Mouse (Mus musculus): ENCODE data around the gene Tbx5. TPM values are rescaled to one million over a fixed set of nuclear protein-coding genes. Genes with fewer than 3 reads are reported as not detected.

Gene Tbx5
- total and polyA plus RNA-seq, 2 experiments from 2014 or later: 17.3 to 31.1 TPM

DNA sequence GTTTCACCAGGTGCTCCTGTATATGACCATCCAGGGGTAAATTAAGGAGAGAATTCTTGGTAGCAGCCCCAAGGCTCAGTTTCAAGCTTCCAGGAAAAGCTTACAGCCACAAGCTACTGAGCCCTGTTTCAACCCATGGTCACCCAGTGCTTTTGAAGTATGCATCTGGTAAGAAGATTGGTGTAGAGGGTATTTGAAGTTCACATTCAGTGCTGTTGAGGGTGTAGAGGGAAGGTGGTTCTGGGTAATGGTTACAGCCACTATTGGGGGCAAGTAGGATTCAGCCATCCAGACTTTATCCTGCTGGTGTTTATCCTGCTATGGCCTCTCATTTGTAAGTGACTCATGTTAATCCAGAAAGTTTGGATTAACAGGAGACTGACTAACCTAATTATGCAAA lies 26.0 kb upstream of the Tbx5 start:
- DNase-seq (ENCODE audit: low spot score): no peak
- Histone ChIP-seq H3K9ac (replicated peaks; ENCODE audit: low read depth, low read length) (no peak overlapping the region), H3K4me2 (ENCODE audit: low read depth, low read length) (no peak overlapping the region), H3K9me3 (replicated peaks; ENCODE audit: control insufficient read depth, low read length) (no peaks in the 10 kb centered on the region), H3K27me3 (ENCODE audit: control insufficient read depth, insufficient read depth, low read length) (peaks cover 72% of the 10 kb centered on the region), H3K4me1 (ENCODE audit: control insufficient read depth, insufficient read depth) (0 out of 2 replicates have a peak, but pooled peaks cover 4% of the 10 kb centered on the region), H3K4me3 (ENCODE audit: low read depth, low read length) (no peak overlapping the region), H3K36me3 (replicated peaks; ENCODE audit: control insufficient read depth, insufficient read depth, low read length) (no peaks in the 10 kb centered on the region), H3K27ac (ENCODE audit: low read depth) (no peak overlapping the region)
- TF ChIP-seq CTCF (IDR thresholded peaks at IDR 0.05; ENCODE audit: low read depth): no peak
- TF ChIP-seq EP300 (IDR thresholded peaks at IDR 0.05; ENCODE audit: low read depth): no peak
- ATAC-seq (ENCODE audit: insufficient read depth, low read depth): no peak

DNA sequence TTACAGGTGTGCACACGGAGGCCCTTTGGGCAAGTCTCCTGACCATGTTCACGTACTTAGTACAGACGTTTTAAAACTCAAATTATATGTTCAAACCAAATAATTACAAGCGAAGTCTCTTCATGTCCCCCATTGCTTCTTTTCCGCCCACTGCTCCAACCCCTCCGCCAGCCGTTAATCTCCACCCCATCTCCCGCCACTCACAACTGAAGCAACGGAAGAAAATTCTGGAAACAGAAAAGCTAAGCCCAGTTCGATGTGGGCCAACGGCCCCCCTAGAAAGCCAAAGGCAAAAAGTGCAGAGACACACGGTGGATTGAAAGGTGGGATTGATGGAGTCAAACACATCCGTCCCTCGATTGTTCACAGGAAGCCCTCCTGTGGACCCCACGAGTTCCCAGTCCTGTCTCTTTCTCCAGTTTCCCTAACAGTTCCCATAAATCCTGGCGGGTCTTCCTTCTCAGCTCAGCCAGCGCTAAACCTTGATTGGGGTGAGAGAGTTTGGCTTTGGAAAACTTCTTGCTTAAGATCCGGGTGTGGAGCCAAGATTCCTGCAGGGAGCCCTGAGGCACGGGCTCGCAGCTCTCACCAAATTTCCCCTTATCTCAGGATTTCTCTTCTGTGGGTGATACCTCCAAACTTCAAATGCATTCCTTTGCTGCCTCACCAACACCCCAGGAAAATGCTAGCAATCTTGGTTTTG lies 24.8 kb upstream of the Tbx5 start:
- 0 out of 2 replicates have a peak, but pooled peaks cover 4% of the 10 kb centered on the region for H3K4me1 ChIP-seq (ENCODE audit: control insufficient read depth, insufficient read depth)
- no peaks in the 10 kb centered on the region for H3K9me3 ChIP-seq (replicated peaks; ENCODE audit: control insufficient read depth, low read length)
- no peak overlapping the region for H3K4me2 ChIP-seq (ENCODE audit: low read depth, low read length)
- H3K9ac ChIP-seq (replicated peaks; ENCODE audit: low read depth, low read length): no peak overlapping the region
- 32% methylated on average over 20 of the region's 20 CpGs for WGBS
- TF ChIP-seq CTCF (IDR thresholded peaks at IDR 0.05; ENCODE audit: low read depth) (no peak), EP300 (IDR thresholded peaks at IDR 0.05; ENCODE audit: low read depth) (no peak)
- H3K36me3 ChIP-seq (replicated peaks; ENCODE audit: control insufficient read depth, insufficient read depth, low read length): no peaks in the 10 kb centered on the region
- no peak overlapping the region for H3K4me3 ChIP-seq (ENCODE audit: low read depth, low read length)
- DNase-seq (ENCODE audit: low spot score) (no peak), ATAC-seq (ENCODE audit: insufficient read depth, low read depth) (no peak)
- H3K27me3 ChIP-seq (ENCODE audit: control insufficient read depth, insufficient read depth, low read length): peaks cover 60% of the 10 kb centered on the region
- no peak overlapping the region for H3K27ac ChIP-seq (ENCODE audit: low read depth)

DNA sequence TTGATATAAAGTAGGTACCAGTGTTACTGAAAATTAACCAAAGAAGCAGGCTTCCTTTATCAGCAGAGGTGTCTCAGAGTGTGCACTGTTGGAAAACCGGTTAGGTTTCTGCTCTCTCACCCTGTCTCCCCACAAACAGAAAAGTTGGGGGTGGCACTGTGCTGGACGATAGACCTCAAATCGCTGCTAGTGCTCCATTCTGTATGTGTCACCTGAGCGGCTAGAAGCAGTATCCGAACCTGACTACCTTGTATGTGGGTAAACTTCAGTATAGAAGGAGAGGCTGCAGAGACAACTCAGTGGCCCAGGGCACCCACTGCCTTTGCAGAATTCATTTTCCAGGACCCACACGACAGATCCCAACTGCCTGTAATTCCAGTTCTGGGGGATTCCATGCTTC lies 23.8 kb upstream of the Tbx5 start:
- DNase-seq (ENCODE audit: low spot score): no peak
- Histone ChIP-seq H3K27ac (ENCODE audit: low read depth) (no peak overlapping the region), H3K9ac (replicated peaks; ENCODE audit: low read depth, low read length) (no peak overlapping the region), H3K4me3 (ENCODE audit: low read depth, low read length) (no peak overlapping the region), H3K4me2 (ENCODE audit: low read depth, low read length) (no peak overlapping the region), H3K27me3 (ENCODE audit: control insufficient read depth, insufficient read depth, low read length) (peaks cover 49% of the 10 kb centered on the region), H3K4me1 (ENCODE audit: control insufficient read depth, insufficient read depth) (0 out of 2 replicates have a peak, but pooled peaks cover 2% of the 10 kb centered on the region), H3K36me3 (replicated peaks; ENCODE audit: control insufficient read depth, insufficient read depth, low read length) (no peaks in the 10 kb centered on the region), H3K9me3 (replicated peaks; ENCODE audit: control insufficient read depth, low read length) (no peaks in the 10 kb centered on the region)
- TF ChIP-seq EP300 (IDR thresholded peaks at IDR 0.05; ENCODE audit: low read depth) (no peak), CTCF (IDR thresholded peaks at IDR 0.05; ENCODE audit: low read depth) (no peak)
- no peak for ATAC-seq (ENCODE audit: insufficient read depth, low read depth)
- WGBS: 67% methylated on average over 6 of the region's 6 CpGs

DNA sequence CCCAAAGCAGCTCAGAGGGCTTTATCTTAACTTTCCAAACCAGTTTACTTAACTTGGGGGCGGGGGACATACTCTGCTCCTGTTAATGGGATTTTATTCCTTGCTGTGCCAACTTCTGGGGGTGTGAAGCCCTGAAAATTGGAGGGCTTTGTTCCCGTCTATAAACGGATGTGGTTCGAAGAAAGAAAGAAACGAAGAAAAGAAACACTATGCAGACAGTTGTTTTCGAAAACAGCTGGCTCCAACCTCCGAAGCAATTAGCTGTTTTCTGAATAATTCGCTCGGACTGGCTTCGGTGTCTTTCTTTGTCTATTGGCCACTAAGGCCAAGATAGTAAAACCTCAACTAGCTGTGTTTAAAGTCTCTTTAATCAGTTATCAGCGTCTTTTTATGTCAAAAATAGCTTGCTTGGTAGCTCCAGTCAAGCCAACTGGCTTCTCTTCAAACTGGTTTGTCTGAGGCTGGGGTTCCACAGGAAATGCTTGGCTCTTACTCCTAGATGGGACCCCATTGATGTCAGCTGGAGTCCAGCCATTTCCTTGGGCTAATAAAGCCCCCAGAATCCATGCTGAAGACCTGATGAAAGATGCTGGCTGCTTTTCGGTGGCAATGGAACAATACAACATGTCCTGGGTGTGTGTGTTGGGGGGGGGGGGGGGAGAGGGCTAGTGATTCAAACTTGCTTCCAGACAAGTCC lies 21.3 kb upstream of the Tbx5 start:
- no peak for ATAC-seq (ENCODE audit: insufficient read depth, low read depth)
- no peak for DNase-seq (ENCODE audit: low spot score)
- H3K4me1 ChIP-seq (ENCODE audit: control insufficient read depth, insufficient read depth): no peaks in the 10 kb centered on the region
- 0 out of 2 replicates have a peak, but pooled peaks cover 4% of the 10 kb centered on the region for H3K9me3 ChIP-seq (replicated peaks; ENCODE audit: control insufficient read depth, low read length)
- H3K27me3 ChIP-seq (ENCODE audit: control insufficient read depth, insufficient read depth, low read length): peaks cover 28% of the 10 kb centered on the region
- TF ChIP-seq EP300 (IDR thresholded peaks at IDR 0.05; ENCODE audit: low read depth): no peak
- no peak for TF ChIP-seq CTCF (IDR thresholded peaks at IDR 0.05; ENCODE audit: low read depth)
- H3K36me3 ChIP-seq (replicated peaks; ENCODE audit: control insufficient read depth, insufficient read depth, low read length): no peaks in the 10 kb centered on the region
- H3K27ac ChIP-seq (ENCODE audit: low read depth): no peak overlapping the region
- WGBS: 36% methylated on average over 12 of the region's 12 CpGs
- no peak overlapping the region for H3K9ac ChIP-seq (replicated peaks; ENCODE audit: low read depth, low read length)
- H3K4me2 ChIP-seq (ENCODE audit: low read depth, low read length): no peak overlapping the region
- H3K4me3 ChIP-seq (ENCODE audit: low read depth, low read length): no peak overlapping the region

DNA sequence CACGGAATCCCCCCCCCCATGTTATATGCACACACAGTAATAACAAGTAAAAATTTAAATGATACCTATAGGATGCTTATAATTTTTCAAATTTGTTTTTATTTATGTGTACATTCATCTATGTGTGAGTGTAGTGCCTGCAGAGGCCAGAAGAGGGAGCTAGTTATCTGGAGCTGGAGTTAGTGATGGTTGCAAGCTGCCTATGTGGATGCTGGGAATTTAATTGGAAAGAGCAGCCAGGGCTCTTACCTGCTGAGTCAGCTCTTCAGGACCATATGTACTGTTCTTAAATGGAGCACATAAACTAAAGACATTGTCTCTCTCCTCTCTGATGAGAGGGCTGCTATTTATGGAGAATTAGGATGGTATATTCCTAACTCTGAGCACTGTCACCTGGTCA lies 17.2 kb upstream of the Tbx5 start:
- no peak overlapping the region for H3K27ac ChIP-seq (ENCODE audit: low read depth)
- H3K4me2 ChIP-seq (ENCODE audit: low read depth, low read length): no peak overlapping the region
- 59% methylated on average over 1 of the region's 1 CpGs for WGBS
- no peak overlapping the region for H3K4me3 ChIP-seq (ENCODE audit: low read depth, low read length)
- no peaks in the 10 kb centered on the region for H3K4me1 ChIP-seq (ENCODE audit: control insufficient read depth, insufficient read depth)
- no peaks in the 10 kb centered on the region for H3K27me3 ChIP-seq (ENCODE audit: control insufficient read depth, insufficient read depth, low read length)
- no peaks in the 10 kb centered on the region for H3K36me3 ChIP-seq (replicated peaks; ENCODE audit: control insufficient read depth, insufficient read depth, low read length)
- no peak for ATAC-seq (ENCODE audit: insufficient read depth, low read depth)
- no peak for TF ChIP-seq EP300 (IDR thresholded peaks at IDR 0.05; ENCODE audit: low read depth)
- TF ChIP-seq CTCF (IDR thresholded peaks at IDR 0.05; ENCODE audit: low read depth): 0 out of 2 replicates have a peak, but pooled peaks have one; percentile 9
- 0 out of 2 replicates have a peak, but pooled peaks cover 4% of the 10 kb centered on the region for H3K9me3 ChIP-seq (replicated peaks; ENCODE audit: control insufficient read depth, low read length)
- no peak for DNase-seq (ENCODE audit: low spot score)
- H3K9ac ChIP-seq (replicated peaks; ENCODE audit: low read depth, low read length): no peak overlapping the region
